Mouse (Mus musculus) cerebellum, adult 18-20 months (tissue): ENCODE measurements at regions not wholly inside any gene's neighbourhood (a gene's known extent, or its start where the extent isn't known, plus 50 kb on each side); places are given as distances from the start of the nearest gene placed in this dataset.
A peak's percentile ranks its signal among the peaks of the same experiment; 100 is the strongest.

Experiments
- DNase-seq, 2 experiments: peaks; one replicate each; pipeline ENCODE4 v3.0.0; 2021

GRCm38 (mm10) chr10:95124476-95124875 lies 179.8 kb upstream of the Plxnc1 start:
- no peak for DNase-seq

GRCm38 (mm10) chr10:95120007-95120406 lies 175.4 kb upstream of the Plxnc1 start:
- no peak for DNase-seq

GRCm38 (mm10) chr10:95118786-95119351 lies 174.2 kb upstream of the Plxnc1 start:
- no peak for DNase-seq

GRCm38 (mm10) chr10:95117731-95118212 lies 173.1 kb upstream of the Plxnc1 start:
- no peak for DNase-seq

- DNase-seq: no peak
Observed at GRCm38 (mm10) chr10:95117041-95117730, 172.6 kb upstream of the Plxnc1 start.

GRCm38 (mm10) chr10:95116579-95117011 lies 172.0 kb upstream of the Plxnc1 start:
- no peak for DNase-seq

GRCm38 (mm10) chr10:95112837-95113388 lies 168.3 kb upstream of the Plxnc1 start:
- DNase-seq: no peak

GRCm38 (mm10) chr10:95112231-95112774 lies 167.7 kb upstream of the Plxnc1 start:
- DNase-seq: no peak

GRCm38 (mm10) chr10:95110786-95111185 lies 166.2 kb upstream of the Plxnc1 start:
- DNase-seq: no peak

GRCm38 (mm10) chr10:95109576-95109975 lies 164.9 kb upstream of the Plxnc1 start:
- DNase-seq: no peak

- DNase-seq: no peak
Observed at GRCm38 (mm10) chr10:95107532-95108251, 163.1 kb upstream of the Plxnc1 start.

GRCm38 (mm10) chr10:95103808-95104207 lies 159.2 kb upstream of the Plxnc1 start:
- peak; percentile 19 to 26 for DNase-seq

- DNase-seq: no peak
Observed at GRCm38 (mm10) chr10:95102981-95103380, 158.3 kb upstream of the Plxnc1 start.

- no peak for DNase-seq
Observed at GRCm38 (mm10) chr10:95099906-95100305, 155.3 kb upstream of the Plxnc1 start.

- DNase-seq: no peak
Observed at GRCm38 (mm10) chr10:95095847-95096246, 151.2 kb upstream of the Plxnc1 start.

- DNase-seq: no peak
Observed at GRCm38 (mm10) chr10:95094771-95095170, 150.1 kb upstream of the Plxnc1 start.

GRCm38 (mm10) chr10:95093266-95093665 lies 148.6 kb upstream of the Plxnc1 start:
- no peak for DNase-seq

GRCm38 (mm10) chr10:95091086-95091485 lies 146.5 kb upstream of the Plxnc1 start:
- DNase-seq: no peak

GRCm38 (mm10) chr10:95090641-95091040 lies 146.0 kb upstream of the Plxnc1 start:
- DNase-seq: no peak

- DNase-seq: no peak
Observed at GRCm38 (mm10) chr10:95090035-95090434, 145.4 kb upstream of the Plxnc1 start.

GRCm38 (mm10) chr10:95087864-95088570 lies 143.4 kb upstream of the Plxnc1 start:
- peak; percentile 60 to 72 for DNase-seq

- no peak for DNase-seq
Observed at GRCm38 (mm10) chr10:95086755-95087154, 142.1 kb upstream of the Plxnc1 start.
